Mouse (Mus musculus): ENCODE results near the gene Pck1. TPM values are rescaled to one million over a fixed set of nuclear protein-coding genes. Genes with fewer than 3 reads are reported as not detected.

The Pck1 gene
- polyA plus RNA-seq, 1 experiment = 16.4 TPM

- no peak overlapping the region for H3K4me3 ChIP-seq (replicated peaks; ENCODE audit: control insufficient read depth, low read depth, low read length)
- 65% methylated on average over 15 of the region's 15 CpGs for WGBS
- TF ChIP-seq POLR2A (IDR thresholded peaks at IDR 0.05; ENCODE audit: borderline replicate concordance, control insufficient read depth, low read depth, low read length) (no peak), CTCF (IDR thresholded peaks at IDR 0.05; ENCODE audit: control insufficient read depth, insufficient read depth, low read length) (no peak)
Measured at GRCm38 (mm10) chr2:173138323-173139239, 14.3 kb upstream of the Pck1 start.

GRCm38 (mm10) chr2:173143611-173144010 is 9.2 kb upstream of the Pck1 start:
- WGBS = 79% methylated on average over 11 of the region's 11 CpGs

More at GRCm38 (mm10) chr2:173138323-173139239, 14.3 kb upstream of the Pck1 start:
- Histone ChIP-seq H3K4me1 (ENCODE audit: control insufficient read depth, insufficient read depth, low read length) (no peaks in the 10 kb centered on the region), H3K27ac (ENCODE audit: control insufficient read depth, insufficient read depth, low read depth, low read length, poor library complexity) (no peak overlapping the region)

GRCm38 (mm10) chr2:173145808-173146207 is 7.0 kb upstream of the Pck1 start:
- H3K4me3 ChIP-seq (replicated peaks; ENCODE audit: control insufficient read depth, low read depth, low read length) = no peak overlapping the region
- WGBS = 52% methylated on average over 3 of the region's 3 CpGs
- H3K4me1 ChIP-seq (ENCODE audit: control insufficient read depth, insufficient read depth, low read length) = no peaks in the 10 kb centered on the region
- TF ChIP-seq POLR2A (IDR thresholded peaks at IDR 0.05; ENCODE audit: borderline replicate concordance, control insufficient read depth, low read depth, low read length) (no peak), CTCF (IDR thresholded peaks at IDR 0.05; ENCODE audit: control insufficient read depth, insufficient read depth, low read length) (no peak)
- H3K27ac ChIP-seq (ENCODE audit: control insufficient read depth, insufficient read depth, low read depth, low read length, poor library complexity) = no peak overlapping the region

More at GRCm38 (mm10) chr2:173143611-173144010, 9.2 kb upstream of the Pck1 start:
- H3K27ac ChIP-seq (ENCODE audit: control insufficient read depth, insufficient read depth, low read depth, low read length, poor library complexity) = no peak overlapping the region
- TF ChIP-seq CTCF (IDR thresholded peaks at IDR 0.05; ENCODE audit: control insufficient read depth, insufficient read depth, low read length) (no peak), POLR2A (IDR thresholded peaks at IDR 0.05; ENCODE audit: borderline replicate concordance, control insufficient read depth, low read depth, low read length) (no peak)
- H3K4me1 ChIP-seq (ENCODE audit: control insufficient read depth, insufficient read depth, low read length) = no peaks in the 10 kb centered on the region
- no peak overlapping the region for H3K4me3 ChIP-seq (replicated peaks; ENCODE audit: control insufficient read depth, low read depth, low read length)

GRCm38 (mm10) chr2:173146728-173147127 is 6.1 kb upstream of the Pck1 start:
- H3K4me1 ChIP-seq (ENCODE audit: control insufficient read depth, insufficient read depth, low read length) = no peaks in the 10 kb centered on the region
- H3K4me3 ChIP-seq (replicated peaks; ENCODE audit: control insufficient read depth, low read depth, low read length) = no peak overlapping the region
- no peak overlapping the region for H3K27ac ChIP-seq (ENCODE audit: control insufficient read depth, insufficient read depth, low read depth, low read length, poor library complexity)
- 69% methylated on average over 6 of the region's 6 CpGs for WGBS
- TF ChIP-seq CTCF (IDR thresholded peaks at IDR 0.05; ENCODE audit: control insufficient read depth, insufficient read depth, low read length) (no peak), POLR2A (IDR thresholded peaks at IDR 0.05; ENCODE audit: borderline replicate concordance, control insufficient read depth, low read depth, low read length) (no peak)

- Histone ChIP-seq H3K4me1 (ENCODE audit: control insufficient read depth, insufficient read depth, low read length) (no peaks in the 10 kb centered on the region), H3K4me3 (replicated peaks; ENCODE audit: control insufficient read depth, low read depth, low read length) (no peak overlapping the region), H3K27ac (ENCODE audit: control insufficient read depth, insufficient read depth, low read depth, low read length, poor library complexity) (no peak overlapping the region)
- 81% methylated on average over 5 of the region's 5 CpGs for WGBS
- TF ChIP-seq POLR2A (IDR thresholded peaks at IDR 0.05; ENCODE audit: borderline replicate concordance, control insufficient read depth, low read depth, low read length) (no peak), CTCF (IDR thresholded peaks at IDR 0.05; ENCODE audit: control insufficient read depth, insufficient read depth, low read length) (no peak)
Measured at GRCm38 (mm10) chr2:173148001-173148400, 4.8 kb upstream of the Pck1 start.

GRCm38 (mm10) chr2:173151352-173151751 is 1.5 kb upstream of the Pck1 start:
- TF ChIP-seq POLR2A (IDR thresholded peaks at IDR 0.05; ENCODE audit: borderline replicate concordance, control insufficient read depth, low read depth, low read length) (no peak), CTCF (IDR thresholded peaks at IDR 0.05; ENCODE audit: control insufficient read depth, insufficient read depth, low read length) (no peak)
- 71% methylated on average over 5 of the region's 5 CpGs for WGBS
- Histone ChIP-seq H3K4me3 (replicated peaks; ENCODE audit: control insufficient read depth, low read depth, low read length) (no peak overlapping the region), H3K27ac (ENCODE audit: control insufficient read depth, insufficient read depth, low read depth, low read length, poor library complexity) (no peak overlapping the region), H3K4me1 (ENCODE audit: control insufficient read depth, insufficient read depth, low read length) (no peaks in the 10 kb centered on the region)

- WGBS = 75% methylated on average over 7 of the region's 7 CpGs
- Histone ChIP-seq H3K4me1 (ENCODE audit: control insufficient read depth, insufficient read depth, low read length) (no peaks in the 10 kb centered on the region), H3K27ac (ENCODE audit: control insufficient read depth, insufficient read depth, low read depth, low read length, poor library complexity) (no peak overlapping the region), H3K4me3 (replicated peaks; ENCODE audit: control insufficient read depth, low read depth, low read length) (no peak overlapping the region)
- TF ChIP-seq CTCF (IDR thresholded peaks at IDR 0.05; ENCODE audit: control insufficient read depth, insufficient read depth, low read length) = no peak
- TF ChIP-seq POLR2A (IDR thresholded peaks at IDR 0.05; ENCODE audit: borderline replicate concordance, control insufficient read depth, low read depth, low read length) = no peak
Measured at GRCm38 (mm10) chr2:173151784-173152284, 1.0 kb upstream of the Pck1 start.

GRCm38 (mm10) chr2:173153266-173153665 is 418 bp downstream of the Pck1 start:
- Histone ChIP-seq H3K4me1 (ENCODE audit: control insufficient read depth, insufficient read depth, low read length) (no peaks in the 10 kb centered on the region), H3K4me3 (replicated peaks; ENCODE audit: control insufficient read depth, low read depth, low read length) (no peak overlapping the region), H3K27ac (ENCODE audit: control insufficient read depth, insufficient read depth, low read depth, low read length, poor library complexity) (no peak overlapping the region)
- WGBS = 83% methylated on average over 10 of the region's 10 CpGs
- TF ChIP-seq CTCF (IDR thresholded peaks at IDR 0.05; ENCODE audit: control insufficient read depth, insufficient read depth, low read length) (no peak), POLR2A (IDR thresholded peaks at IDR 0.05; ENCODE audit: borderline replicate concordance, control insufficient read depth, low read depth, low read length) (no peak)

Data from bone marrow, adult 2 months (tissue).